8 mouse cellular contexts compared by ENCODE assay signal in genomic region chr2:180225762-180226378, GRCm38 (mm10). TPM values are rescaled to one million over a fixed set of nuclear protein-coding genes. Genes with fewer than 3 reads are reported as not detected.
DNase-seq lines count a peak whose midpoint lies in the region; ATAC-seq and TF ChIP-seq lines count a peak whose summit lies in the region.

Lama5 (minus strand) TSS chr2:180225859.

- H3K27me3 ChIP-seq in kidney, adult 2 months (replicated peaks; ENCODE audit: control insufficient read depth, insufficient read depth, low read length): no peaks in the 10 kb centered on the region
- H3K27me3 ChIP-seq in lung, embryonic 15.5 days: peaks cover 24% of the 10 kb centered on the region
- peaks cover 11% of the 10 kb centered on the region for H3K27me3 ChIP-seq in small intestine, adult 2 months (ENCODE audit: control insufficient read depth, insufficient read depth, low read length)

- TF ChIP-seq CTCF in kidney, adult 2 months (conservative IDR thresholded peaks at IDR 0.05; ENCODE audit: insufficient read depth, insufficient read length, low read depth, low read length): no peak
- TF ChIP-seq CTCF in small intestine, adult 2 months (IDR thresholded peaks at IDR 0.05; ENCODE audit: extremely low read depth, insufficient read length, insufficient replicate concordance, low read depth, low read length): no peak

- H3K36me3 ChIP-seq in kidney, adult 2 months (ENCODE audit: control insufficient read depth, insufficient read depth, low read length): no peaks in the 10 kb centered on the region
- H3K36me3 ChIP-seq in lung, embryonic 15.5 days: no peaks in the 10 kb centered on the region
- H3K36me3 ChIP-seq in small intestine, adult 2 months (ENCODE audit: control insufficient read depth, insufficient read depth, low read length): no peaks in the 10 kb centered on the region

- peak within 1 kb of the TSS; percentile 57 for H3K27ac ChIP-seq in kidney, adult 2 months (ENCODE audit: insufficient read depth, low read depth, low read length)
- H3K27ac ChIP-seq in lung, embryonic 15.5 days: peak within 1 kb of the TSS; percentile 91
- peak within 1 kb of the TSS; percentile 41 for H3K27ac ChIP-seq in small intestine, adult 2 months (ENCODE audit: insufficient read depth, low read depth, low read length)

- peak within 1 kb of the TSS; percentile 85 for H3K9ac ChIP-seq in lung, embryonic 15.5 days

- DNase-seq in left cerebral cortex, postnatal 4 days: peak; percentile 46
- no peak for DNase-seq in left cerebral cortex, postnatal 14 days (ENCODE audit: low spot score in 2 of 2)
- DNase-seq in embryo, embryonic 10.5 days (ENCODE audit: low spot score): peak; percentile 85
- DNase-seq in heart, adult 8-10 months (ENCODE audit: low spot score): peak; percentile 45
- DNase-seq in kidney, adult 2 months: peak; percentile 86
- DNase-seq in adipocyte (ENCODE audit: low spot score): no peak

- H3K9me3 ChIP-seq in lung, embryonic 15.5 days: no peaks in the 10 kb centered on the region

- H3K4me1 ChIP-seq in kidney, adult 2 months (ENCODE audit: control insufficient read depth, insufficient read depth, low read length): peaks cover 37% of the 10 kb centered on the region
- H3K4me1 ChIP-seq in lung, embryonic 15.5 days: peaks cover 82% of the 10 kb centered on the region
- peaks cover 26% of the 10 kb centered on the region for H3K4me1 ChIP-seq in small intestine, adult 2 months (ENCODE audit: control insufficient read depth, insufficient read depth, insufficient read length, low read length)

- peak within 1 kb of the TSS; percentile 94 for H3K4me2 ChIP-seq in lung, embryonic 15.5 days

- no peak for TF ChIP-seq POLR2A in kidney, adult 2 months (IDR thresholded peaks at IDR 0.05; ENCODE audit: low read depth, low read length)
- no peak for TF ChIP-seq POLR2A in small intestine, adult 2 months (IDR thresholded peaks at IDR 0.05; ENCODE audit: low read depth, low read length)

- 1% methylated on average over 37 of the region's 37 CpGs for WGBS in kidney, adult 2 months
- under 1% methylated on average over 35 of the region's 37 CpGs for WGBS in lung, embryonic 15.5 days
- 1% methylated on average over 37 of the region's 37 CpGs for WGBS in small intestine, adult 2 months

- intact Hi-C loops in left cerebral cortex, postnatal 4 days (cut with DNase I): no loop called here
- intact Hi-C loops in left cerebral cortex, postnatal 14 days (cut with DNase I): no loop called here

- ATAC-seq in lung, embryonic 15.5 days (ENCODE audit: borderline replicate concordance, extremely low read depth, low FRiP score, low TSS enrichment): peak; percentile 67

- peak within 1 kb of the TSS; percentile 69 for H3K4me3 ChIP-seq in kidney, adult 2 months (ENCODE audit: insufficient read depth, low read depth, low read length)
- H3K4me3 ChIP-seq in lung, embryonic 15.5 days: peak within 1 kb of the TSS; percentile 65
- H3K4me3 ChIP-seq in small intestine, adult 2 months (ENCODE audit: low read depth, low read length): peak within 1 kb of the TSS; percentile 85

RNA-seq across cellular contexts. Expression of gene Lama5, which starts in this region (rescaled TPM):
- 1 to 10 TPM; 6.3 to 6.5 TPM for total RNA-seq in left cerebral cortex, postnatal 4 days (2021)
- total RNA-seq in left cerebral cortex, postnatal 14 days (2021): 1 to 10 TPM; 8.0 to 9.7 TPM
- total RNA-seq in heart, adult 8-10 months (2022): 100 to 1,000 TPM in 1 of 4 experiments, 10 to 100 TPM in 3; 78.1 to 110 (median 93.3) TPM
- polyA plus RNA-seq in kidney, adult 2 months (2012; rRNA removed): 83.3 and 97.8 TPM in 2 replicates
- 79.0 and 83.2 TPM in 2 replicates for polyA plus RNA-seq in lung, embryonic 15.5 days (2015; fragmentation: Nextera tagmentation; extraction: Ambion mirVana)
- 36.0 and 41.7 TPM in 2 replicates for polyA plus RNA-seq in small intestine, adult 2 months (2012; rRNA removed)

Comparison
In these comparisons a context has a peak if more than half of its experiments do, and no peak if none do; other contexts are left out.
1. RNA of gene Lama5 (total RNA-seq): 78.1 to 110 TPM in heart, adult 8-10 months; 8.0 to 9.7 TPM in left cerebral cortex, postnatal 14 days and 6.3 to 6.5 TPM in left cerebral cortex, postnatal 4 days; every median in the first group is over 4 times any median in the second.
2. DNase-seq: peak in left cerebral cortex, postnatal 4 days (single experiment), embryo, embryonic 10.5 days (single experiment), heart, adult 8-10 months (single experiment) and kidney, adult 2 months (single experiment); none in left cerebral cortex, postnatal 14 days (0 of 2) and adipocyte (single experiment).
3. H3K27ac ChIP-seq: peak in every context shown above with its lines; median percentile 91 in lung, embryonic 15.5 days; 57 in kidney, adult 2 months; 41 in small intestine, adult 2 months.
4. Peak in every context shown above with its lines, with median percentiles within 50 percentile points of each other: H3K4me3 ChIP-seq.